Mouse (Mus musculus) liver, embryonic 18 days (tissue): ENCODE data around the gene Ube2l3. TPM values are rescaled to one million over a fixed set of nuclear protein-coding genes. Genes with fewer than 3 reads are reported as not detected.

Experiments
- polyA plus RNA-seq: library from polyadenylated mRNA; depleted of rRNA; stranded (reverse); fragments of >200 nt; gene quantifications from 2 replicates; pipeline ENCODE4 v1.2.3, GENCODE M21; 2012; rRNA removed

Ube2l3 gene
- polyA plus RNA-seq = 43.2 and 49.9 TPM in 2 replicates

DNA sequence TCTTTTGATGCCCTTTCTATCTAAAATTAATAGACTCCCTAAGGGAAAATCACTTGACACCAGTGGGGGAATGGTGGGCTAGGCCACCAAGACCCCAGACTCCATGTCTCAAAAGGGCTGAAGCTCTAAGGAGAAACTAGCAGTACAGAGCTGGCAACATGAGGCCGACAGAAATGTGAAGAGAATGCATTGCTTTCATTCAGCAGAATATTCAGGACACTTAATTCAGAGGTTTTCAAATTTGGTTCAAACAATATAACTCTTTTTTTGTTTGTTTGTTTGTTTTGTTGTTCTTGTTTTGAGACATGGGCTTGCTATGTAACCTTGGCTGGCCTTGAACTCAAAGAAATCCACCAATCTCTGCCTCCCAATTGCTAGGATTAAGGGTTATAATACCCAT, at the start of gene Ube2l3:
Ube2l3 (minus strand) TSS at position 101 of the 400 bp plus-strand sequence.

DNA sequence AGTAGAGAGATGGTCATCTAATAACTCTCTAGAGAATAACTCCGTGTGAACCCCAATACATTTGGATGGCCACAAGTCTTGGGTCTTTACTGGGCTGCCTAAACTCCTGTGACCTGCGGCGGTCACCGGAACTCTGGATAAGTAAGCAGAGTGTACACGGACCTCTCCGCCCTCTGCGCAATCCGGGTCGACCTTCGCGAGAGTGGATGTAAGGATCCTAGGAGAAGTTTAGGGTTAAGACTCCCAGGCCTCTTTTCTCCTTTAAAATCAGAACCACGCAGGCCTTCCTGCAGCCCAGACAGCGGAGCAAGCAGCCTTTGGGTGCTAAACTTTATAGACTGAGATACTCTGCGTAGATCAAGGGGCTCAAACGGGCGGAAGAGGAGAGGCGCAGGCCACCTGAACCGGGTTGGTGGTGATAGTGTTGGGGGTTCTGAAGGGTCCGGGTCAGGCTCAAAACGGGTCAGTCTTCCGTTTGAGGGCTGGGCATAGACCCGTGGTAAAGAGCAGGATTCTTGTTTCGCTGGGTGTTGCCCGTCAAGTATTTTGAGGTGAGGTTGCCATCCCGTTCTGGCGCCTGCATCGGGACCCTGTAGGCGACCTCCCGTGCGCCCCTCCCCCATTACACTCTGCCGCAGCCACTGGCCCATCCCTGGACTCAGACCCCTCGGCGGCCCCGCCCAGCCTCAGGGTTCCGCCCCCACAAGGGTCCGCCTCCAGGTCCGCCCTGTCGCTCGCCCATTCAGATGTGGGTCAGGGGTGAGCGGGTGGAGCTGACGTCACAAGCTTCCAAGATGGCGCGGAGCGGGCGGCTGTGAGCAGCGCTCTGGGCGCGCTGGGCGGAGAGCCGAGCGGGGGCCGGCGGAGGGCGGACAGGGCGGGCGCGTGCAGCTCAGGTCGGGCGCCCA, 30.6 kb upstream of the Ube2l3 start, which contains the start of gene Hic2:
Hic2 (plus strand) TSS at position 779 of the 908 bp plus-strand sequence.

DNA sequence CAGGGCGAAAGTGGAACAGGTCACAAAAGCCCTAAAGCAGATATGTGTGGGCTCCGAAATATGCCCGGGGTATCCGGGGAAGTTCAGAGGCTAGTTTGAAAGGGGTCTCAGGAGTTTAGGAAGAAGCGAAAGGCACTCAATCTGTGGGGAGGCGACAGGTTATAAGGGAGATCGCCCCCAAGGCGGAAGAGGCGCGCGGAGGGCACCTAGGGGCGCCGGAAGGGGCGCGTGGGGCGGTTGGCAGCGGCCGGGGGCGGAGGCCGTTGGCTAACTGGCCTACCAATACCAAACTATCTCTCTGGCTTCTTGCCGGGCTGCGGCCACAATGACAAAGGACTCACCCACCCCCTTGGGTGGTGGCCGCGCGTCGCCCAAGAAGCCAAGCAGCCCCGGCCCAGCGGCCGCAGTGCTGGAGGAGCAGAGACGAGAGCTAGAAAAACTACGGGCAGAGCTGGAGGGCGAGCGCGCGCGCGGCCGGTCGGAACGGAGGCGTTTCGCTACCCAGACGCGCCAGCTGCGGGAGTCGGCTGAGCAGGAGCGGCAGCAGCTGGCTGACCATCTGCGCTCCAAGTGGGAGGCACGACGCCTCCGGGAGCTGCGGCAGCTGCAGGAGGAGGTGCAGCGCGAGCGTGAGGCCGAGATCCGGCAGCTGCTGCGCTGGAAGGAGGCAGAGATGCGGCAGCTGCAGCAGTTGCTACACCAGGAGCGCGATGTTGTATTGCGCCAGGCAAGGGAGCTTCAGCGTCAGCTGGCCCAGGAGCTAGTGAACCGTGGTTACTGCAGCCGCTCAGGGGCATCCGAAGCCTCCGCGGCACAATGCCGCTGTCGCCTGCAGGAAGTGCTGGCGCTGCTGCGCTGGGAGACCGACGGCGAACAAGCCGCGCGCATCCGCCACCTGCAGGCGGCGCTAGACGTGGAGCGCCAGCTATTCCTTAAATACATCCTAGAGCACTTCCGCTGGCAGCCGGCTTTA, 6.2 kb upstream of the Ube2l3 start, which contains the start of gene Rimbp3:
Rimbp3 (plus strand) TSS at position 215 of the 973 bp plus-strand sequence.

DNA sequence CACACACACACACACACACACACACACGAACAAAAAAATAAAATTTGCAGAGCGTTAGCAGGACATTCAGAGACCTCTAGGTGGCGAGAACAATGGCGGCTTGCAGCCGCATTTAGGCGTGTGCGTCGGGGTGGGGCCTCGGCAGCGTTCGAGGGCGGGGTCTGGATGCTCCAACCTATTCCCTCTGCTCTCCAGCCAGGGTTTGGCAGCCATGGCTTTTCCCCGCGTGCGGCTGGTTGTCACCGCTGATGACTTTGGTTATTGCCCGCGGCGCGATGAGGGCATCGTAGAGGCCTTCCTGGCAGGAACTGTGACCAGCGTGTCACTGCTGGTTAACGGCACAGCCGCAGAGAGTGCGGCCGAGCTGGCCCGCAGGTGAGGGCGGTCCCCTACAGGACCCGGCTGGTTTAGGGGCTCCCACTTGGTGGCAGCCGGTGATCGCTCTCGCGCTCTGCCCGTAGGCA, 55.6 kb downstream of the Ube2l3 start, which contains the start of gene Ccdc116:
Ccdc116 (minus strand) TSS at position 458 of the 464 bp plus-strand sequence.

DNA sequence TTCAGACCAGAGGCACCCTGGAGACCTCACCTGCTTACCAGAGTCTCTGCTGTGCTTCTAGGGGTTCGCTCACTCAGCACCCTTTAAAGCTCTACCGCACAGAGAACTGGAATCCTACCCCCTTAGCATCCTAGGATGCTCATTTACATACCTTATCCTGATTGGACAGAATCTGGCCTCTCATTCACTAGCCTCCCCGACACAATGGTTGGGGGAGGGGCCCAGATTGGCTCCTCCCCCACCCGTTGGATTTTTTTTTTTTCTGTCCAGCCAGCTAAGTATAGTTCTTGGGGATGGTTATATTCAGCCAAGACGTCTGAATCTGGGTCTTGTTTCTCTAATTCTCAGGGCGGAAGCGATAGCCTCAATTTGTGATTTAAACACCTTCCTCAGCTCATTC, 58.1 kb downstream of the Ube2l3 start, which contains the start of gene Ydjc:
Ydjc (plus strand) TSS at position 283 of the 400 bp plus-strand sequence.

DNA sequence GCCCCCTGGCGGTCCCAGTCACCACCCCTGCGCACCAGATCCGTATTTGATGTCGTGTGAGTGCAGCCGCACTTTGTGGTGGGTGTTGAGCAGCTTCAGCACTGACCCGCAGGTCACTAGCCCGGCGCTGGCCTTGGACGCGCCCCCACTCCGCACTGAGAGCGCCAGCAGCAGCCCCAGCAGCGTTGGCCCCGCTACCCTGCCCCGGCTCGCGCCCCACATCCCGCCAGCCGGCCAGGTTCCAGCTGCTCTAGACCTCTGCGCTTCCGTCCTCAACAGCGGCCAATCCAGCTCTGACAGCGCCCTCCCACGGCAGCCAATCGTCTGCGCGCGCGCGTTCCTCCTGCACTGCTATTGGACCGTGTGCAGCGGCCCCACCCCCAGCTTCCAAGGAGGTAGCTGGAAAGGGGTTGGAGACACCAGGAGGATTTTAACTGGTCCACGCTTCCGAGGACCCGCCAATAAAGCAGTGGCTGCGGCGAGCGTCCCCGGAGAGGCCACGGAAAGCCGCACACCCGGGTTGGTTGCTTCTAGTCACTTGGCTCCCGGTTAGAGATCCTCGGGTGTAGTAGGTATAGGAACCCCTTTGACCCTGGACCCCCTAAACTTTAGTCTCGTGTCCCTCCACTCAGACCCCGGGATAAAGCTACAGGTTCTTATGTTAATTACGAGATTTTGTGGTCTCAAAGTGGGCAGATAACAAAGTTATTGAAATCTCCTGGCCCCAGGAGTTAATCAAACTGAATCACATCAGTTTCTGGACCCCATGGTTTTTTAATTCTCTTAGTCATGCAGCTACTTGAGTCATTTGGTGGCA, 70.2 kb downstream of the Ube2l3 start, which contains the start of gene Sdf2l1:
Sdf2l1 (minus strand) TSS at position 295 of the 817 bp plus-strand sequence.

DNA sequence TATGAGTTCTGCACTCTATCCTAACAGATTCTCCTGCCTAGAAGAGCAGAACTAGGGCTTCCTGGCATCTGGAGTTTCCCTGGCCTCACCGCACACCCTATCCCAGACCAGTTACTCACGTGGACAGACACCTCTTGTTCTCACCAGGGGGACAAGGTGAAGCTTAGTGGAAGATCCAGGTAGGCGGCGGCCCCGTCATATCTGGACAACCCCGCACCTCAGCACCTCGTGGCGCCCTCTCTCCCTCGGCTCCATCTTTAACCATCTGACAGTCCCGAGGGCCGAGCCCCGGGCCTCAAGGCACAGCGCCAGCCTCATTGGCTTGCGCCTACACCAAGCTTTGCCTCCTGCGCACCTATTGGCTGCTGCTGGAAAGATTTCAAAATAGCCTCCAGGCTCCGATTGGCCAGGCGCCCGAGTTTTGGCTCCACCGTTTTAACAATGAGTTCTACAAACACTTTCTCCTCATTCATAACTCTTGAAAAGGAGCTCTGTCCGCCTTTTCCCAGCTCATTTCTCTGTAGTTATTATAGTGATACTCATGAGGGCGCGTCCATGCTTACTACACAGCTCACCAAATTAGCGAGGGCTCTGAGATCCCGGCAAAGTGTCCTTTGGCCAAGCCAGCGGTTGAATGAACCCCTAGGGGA, 77.5 kb downstream of the Ube2l3 start, which contains the start of gene 2610318N02Rik:
2610318N02Rik (minus strand) TSS at position 297 of the 650 bp plus-strand sequence.

DNA sequence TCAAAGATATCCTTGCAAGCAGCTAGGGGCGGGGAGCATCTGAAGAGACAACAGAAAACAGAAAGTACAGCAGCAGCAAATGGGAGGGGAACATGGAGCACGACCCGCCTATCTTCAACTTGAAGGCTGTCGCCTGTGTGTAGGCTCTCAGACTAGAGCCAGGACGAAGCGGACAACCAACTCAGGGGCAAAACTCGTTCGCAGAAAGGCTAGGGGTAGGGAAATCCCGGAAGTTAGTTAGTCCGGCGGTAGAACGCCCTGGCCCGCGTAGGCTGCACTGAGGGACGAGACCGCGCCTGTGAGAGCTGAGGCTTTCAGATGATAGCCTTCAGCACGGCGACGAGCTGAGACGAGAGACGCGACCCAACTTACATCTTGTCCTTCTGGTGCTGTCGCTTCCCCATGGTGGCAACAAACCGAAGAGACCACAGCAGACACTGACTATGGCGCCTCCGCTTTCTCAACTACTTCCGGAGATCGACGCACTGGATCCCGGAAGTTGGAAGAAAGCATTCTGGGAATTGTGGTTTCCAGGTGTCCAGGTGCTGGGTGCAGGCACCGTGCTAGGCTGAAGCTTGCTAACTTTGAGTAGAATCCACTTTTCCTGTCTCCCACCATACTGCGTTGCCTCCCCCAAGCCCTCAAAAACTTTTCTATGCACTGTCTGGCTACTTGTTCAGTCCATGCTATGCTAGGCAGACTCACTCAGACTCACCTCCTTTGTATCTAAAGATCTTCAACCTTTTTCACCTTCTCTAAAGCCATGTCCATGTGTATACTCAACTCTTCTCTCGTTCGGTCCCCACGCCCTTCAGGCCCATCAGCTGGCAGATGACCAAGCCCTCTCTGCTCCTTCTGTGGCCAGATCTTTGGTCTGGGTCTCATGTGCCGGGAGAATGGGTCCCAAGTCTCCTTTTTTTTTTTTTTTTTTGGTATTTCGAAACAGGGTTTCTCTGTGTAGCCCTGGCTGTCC, 91.4 kb downstream of the Ube2l3 start, which contains the start of gene Ppil2:
Ppil2 (minus strand) TSS at position 487 of the 973 bp plus-strand sequence.

Other genes with a start within 250 kb of the Ube2l3 start
- 49.7 and 50.9 TPM in 2 replicates for gene Mapk1, start 219.3 kb downstream of the Ube2l3 start, polyA plus RNA-seq
- 0.44 and 0.48 TPM in 2 replicates for gene Ypel1, start 133.0 kb downstream of the Ube2l3 start, polyA plus RNA-seq
- 32.1 and 32.4 TPM in 2 replicates for gene Ppil2, start 91.4 kb downstream of the Ube2l3 start, polyA plus RNA-seq
- 9.0 TPM in 2 replicates for gene 2610318N02Rik, start 77.5 kb downstream of the Ube2l3 start, polyA plus RNA-seq
- gene Sdf2l1, start 70.3 kb downstream of the Ube2l3 start, polyA plus RNA-seq = 23.5 and 25.2 TPM in 2 replicates
- gene Ydjc, start 58.0 kb downstream of the Ube2l3 start, polyA plus RNA-seq = 4.9 TPM in 2 replicates
- 0.60 and 0.75 TPM in 2 replicates for gene Ccdc116, start 55.4 kb downstream of the Ube2l3 start, polyA plus RNA-seq
- gene Rimbp3, start 6.0 kb upstream of the Ube2l3 start, polyA plus RNA-seq = 0.02 TPM in 2 replicates
- gene Hic2, start 30.9 kb upstream of the Ube2l3 start, polyA plus RNA-seq = 1.5 and 1.9 TPM in 2 replicates
- gene Tmem191c, start 73.4 kb upstream of the Ube2l3 start, polyA plus RNA-seq = 3.2 TPM in 2 replicates
- gene Serpind1, start 128.7 kb upstream of the Ube2l3 start, polyA plus RNA-seq = 233 and 244 TPM in 2 replicates
- 3.8 and 4.5 TPM in 2 replicates for gene Snap29, start 203.3 kb upstream of the Ube2l3 start, polyA plus RNA-seq
- gene Pi4ka, start 203.7 kb upstream of the Ube2l3 start, polyA plus RNA-seq = 13.2 and 15.5 TPM in 2 replicates
- 7.5 and 7.8 TPM in 2 replicates for gene Crkl, start 249.3 kb upstream of the Ube2l3 start, polyA plus RNA-seq